Mouse (Mus musculus) lung, embryonic 14.5 days (tissue): ENCODE data around the gene Tdrkh. TPM values are rescaled to one million over a fixed set of nuclear protein-coding genes. Genes with fewer than 3 reads are reported as not detected.
A peak's percentile ranks its signal among the peaks of the same experiment; 100 is the strongest.

Experiments used
- ATAC-seq: fragments of 200-750 bp; cut with Nextera tagmentation; 2 replicates; pipeline ENCODE4 v1.8.0; 2017; ENCODE audit warnings: mild to moderate bottlenecking, moderate TSS enrichment, moderate library complexity; ENCODE audit not compliant: insufficient read depth
- DNase-seq: peaks from one replicate; pipeline ENCODE4 v3.0.0-alpha.2; 2015
- H3K27ac ChIP-seq: fragments of 300-500 bp; sonication (generic); 2 replicates; pipeline ENCODE4 v1.5.1; 2014; ENCODE audit warnings: low read depth, mild to moderate bottlenecking, moderate library complexity
- H3K27me3 ChIP-seq: fragments of 300-500 bp; sonication (generic); 2 replicates; pipeline ENCODE4 v1.6.1; 2014; ENCODE audit warnings: low read length, control low read depth; ENCODE audit not compliant: insufficient read depth
- H3K36me3 ChIP-seq: fragments of 300-500 bp; sonication (generic); 2 replicates; pipeline ENCODE4 v1.6.1; 2014; ENCODE audit warnings: control low read depth; ENCODE audit not compliant: insufficient read depth
- H3K4me1 ChIP-seq: fragments of 300-500 bp; sonication (generic); 2 replicates; pipeline ENCODE4 v1.6.1; 2014; ENCODE audit warnings: antibody characterized with exemption, control low read depth; ENCODE audit not compliant: insufficient read depth
- H3K4me2 ChIP-seq: fragments of 300-500 bp; sonication (generic); 2 replicates; pipeline ENCODE4 v1.6.1; 2014; ENCODE audit warnings: mild to moderate bottlenecking
- H3K4me3 ChIP-seq: fragments of 300-500 bp; sonication (generic); 2 replicates; pipeline ENCODE4 v1.5.1; 2014; ENCODE audit warnings: low read depth, low read length
- H3K9ac ChIP-seq: fragments of 300-500 bp; sonication (generic); 2 replicates; pipeline ENCODE4 v1.6.1; 2014
- H3K9me3 ChIP-seq: fragments of 300-500 bp; sonication (generic); 2 replicates; pipeline ENCODE4 v1.6.1; 2016; ENCODE audit warnings: low read depth, low read length, control low read depth
- CTCF ChIP-seq: IDR thresholded peaks from 2 replicates; pipeline ENCODE4 v1.5.1; 2016; ENCODE audit warnings: antibody characterized with exemption, low read depth
- WGBS: fragments of 180-500 bp; shearing (Covaris S2); extraction: QIAGEN DNeasy Blood & Tissue Kit; methylation state at CpG from one replicate; pipeline ENCODE4 v1.1.7; 2014; 5-methylcytosine and 5-hydroxymethylcytosine counted together
- polyA plus RNA-seq: library from polyadenylated mRNA; unstranded; fragments of >200 nt; fragmentation: Nextera tagmentation; extraction: Ambion mirVana; gene quantifications from 2 replicates; pipeline ENCODE4 v1.2.1, GENCODE M21; 2014

Tdrkh gene
- polyA plus RNA-seq, 1 experiment from 2014 or later = 8.8 TPM

- no peak for TF ChIP-seq CTCF
- Histone ChIP-seq H3K36me3 (no peaks in the 10 kb centered on the region), H3K4me3 (no peak overlapping the region), H3K27ac (no peak overlapping the region), H3K4me1 (no peaks in the 10 kb centered on the region), H3K9ac (no peak overlapping the region), H3K27me3 (no peaks in the 10 kb centered on the region), H3K9me3 (no peaks in the 10 kb centered on the region), H3K4me2 (no peak overlapping the region)
- 75% methylated on average over 2 of the region's 2 CpGs for WGBS
- DNase-seq (no peak), ATAC-seq (no peak)
Measured at GRCm38 (mm10) chr3:94434305-94434704, 21.2 kb downstream of the Tdrkh start.

- WGBS = 75% methylated on average over 9 of the region's 9 CpGs
- Histone ChIP-seq H3K9ac (no peak overlapping the region), H3K9me3 (no peaks in the 10 kb centered on the region), H3K27me3 (no peaks in the 10 kb centered on the region), H3K36me3 (no peaks in the 10 kb centered on the region), H3K27ac (no peak overlapping the region), H3K4me1 (no peaks in the 10 kb centered on the region), H3K4me2 (no peak overlapping the region), H3K4me3 (no peak overlapping the region)
- DNase-seq (no peak), ATAC-seq (no peak)
- no peak for TF ChIP-seq CTCF
Measured at GRCm38 (mm10) chr3:94436420-94436819, 23.3 kb downstream of the Tdrkh start.

GRCm38 (mm10) chr3:94441182-94441581, 28.1 kb downstream of the Tdrkh start:
- Histone ChIP-seq H3K36me3 (peaks cover 15% of the 10 kb centered on the region), H3K4me3 (no peak overlapping the region), H3K4me2 (no peak overlapping the region), H3K4me1 (no peaks in the 10 kb centered on the region), H3K27ac (no peak overlapping the region), H3K9me3 (no peaks in the 10 kb centered on the region), H3K27me3 (no peaks in the 10 kb centered on the region), H3K9ac (no peak overlapping the region)
- peak; percentile 49 for TF ChIP-seq CTCF
- ATAC-seq (no peak), DNase-seq (peak; percentile 53)
- WGBS = 41% methylated on average over 3 of the region's 3 CpGs

- Histone ChIP-seq H3K27me3 (no peaks in the 10 kb centered on the region), H3K4me3 (peak within 1 kb of the TSS; percentile 94), H3K9me3 (no peaks in the 10 kb centered on the region), H3K9ac (peak within 1 kb of the TSS; percentile 94), H3K4me1 (no peaks in the 10 kb centered on the region), H3K27ac (peak within 1 kb of the TSS; percentile 36; the same call in 1 of the 2 replicates), H3K36me3 (peaks cover 34% of the 10 kb centered on the region), H3K4me2 (peak within 1 kb of the TSS; percentile 66)
- WGBS = under 1% methylated on average over 36 of the region's 39 CpGs
- TF ChIP-seq CTCF = no peak
- ATAC-seq (peak; percentile 99), DNase-seq (peak; percentile 98)
Measured at GRCm38 (mm10) chr3:94442951-94443596, 30.0 kb downstream of the Tdrkh start, which contains the start of gene Mrpl9. TSS of gene Mrpl9 (plus strand) at chr3:94443318.

- TF ChIP-seq CTCF = no peak
- Histone ChIP-seq H3K27me3 (no peaks in the 10 kb centered on the region), H3K9ac (peak within 1 kb of the TSS; percentile 94), H3K4me3 (peak within 1 kb of the TSS; percentile 94), H3K27ac (peak within 1 kb of the TSS; percentile 36; the same call in 1 of the 2 replicates), H3K9me3 (no peaks in the 10 kb centered on the region), H3K36me3 (peaks cover 39% of the 10 kb centered on the region), H3K4me1 (no peaks in the 10 kb centered on the region), H3K4me2 (peak within 1 kb of the TSS; percentile 66)
- under 1% methylated on average over 24 of the region's 24 CpGs for WGBS
- DNase-seq = no peak
- no peak; the same call in 1 of the 2 replicates for ATAC-seq
Measured at GRCm38 (mm10) chr3:94443597-94443964, 30.5 kb downstream of the Tdrkh start, which contains the start of gene Oaz3. TSS of gene Oaz3 (minus strand) at chr3:94443915.

GRCm38 (mm10) chr3:94449377-94449776, 36.3 kb downstream of the Tdrkh start:
- Histone ChIP-seq H3K36me3 (peaks cover 46% of the 10 kb centered on the region), H3K9me3 (no peaks in the 10 kb centered on the region), H3K27ac (no peak overlapping the region), H3K27me3 (no peaks in the 10 kb centered on the region), H3K4me2 (no peak overlapping the region), H3K9ac (no peak overlapping the region), H3K4me1 (no peaks in the 10 kb centered on the region), H3K4me3 (no peak overlapping the region)
- ATAC-seq (no peak), DNase-seq (no peak)
- no peak for TF ChIP-seq CTCF
- 98% methylated on average over 2 of the region's 2 CpGs for WGBS

- H3K4me2 ChIP-seq = peak overlapping the region; percentile 56
- H3K36me3 ChIP-seq = no peaks in the 10 kb centered on the region
- peak; percentile 89 for TF ChIP-seq CTCF
- no peak overlapping the region for H3K27ac ChIP-seq
- DNase-seq (peak; percentile 98), ATAC-seq (peak; percentile 93)
- H3K4me1 ChIP-seq = no peaks in the 10 kb centered on the region
- H3K9ac ChIP-seq = 0 out of 2 replicates have a peak overlapping the region, but pooled peaks have one; percentile 2
- 3% methylated on average over 12 of the region's 12 CpGs for WGBS
- H3K4me3 ChIP-seq = peak overlapping the region; percentile 26
- no peaks in the 10 kb centered on the region for H3K9me3 ChIP-seq
- no peaks in the 10 kb centered on the region for H3K27me3 ChIP-seq
Measured at GRCm38 (mm10) chr3:94456529-94457000, 43.5 kb downstream of the Tdrkh start.
